Mouse (Mus musculus): ENCODE data around the gene Slc7a14. TPM values are rescaled to one million over a fixed set of nuclear protein-coding genes. Genes with fewer than 3 reads are reported as not detected.

Gene Slc7a14
- polyA plus RNA-seq, 1 experiment from 2014 or later = 0.09 TPM

DNA sequence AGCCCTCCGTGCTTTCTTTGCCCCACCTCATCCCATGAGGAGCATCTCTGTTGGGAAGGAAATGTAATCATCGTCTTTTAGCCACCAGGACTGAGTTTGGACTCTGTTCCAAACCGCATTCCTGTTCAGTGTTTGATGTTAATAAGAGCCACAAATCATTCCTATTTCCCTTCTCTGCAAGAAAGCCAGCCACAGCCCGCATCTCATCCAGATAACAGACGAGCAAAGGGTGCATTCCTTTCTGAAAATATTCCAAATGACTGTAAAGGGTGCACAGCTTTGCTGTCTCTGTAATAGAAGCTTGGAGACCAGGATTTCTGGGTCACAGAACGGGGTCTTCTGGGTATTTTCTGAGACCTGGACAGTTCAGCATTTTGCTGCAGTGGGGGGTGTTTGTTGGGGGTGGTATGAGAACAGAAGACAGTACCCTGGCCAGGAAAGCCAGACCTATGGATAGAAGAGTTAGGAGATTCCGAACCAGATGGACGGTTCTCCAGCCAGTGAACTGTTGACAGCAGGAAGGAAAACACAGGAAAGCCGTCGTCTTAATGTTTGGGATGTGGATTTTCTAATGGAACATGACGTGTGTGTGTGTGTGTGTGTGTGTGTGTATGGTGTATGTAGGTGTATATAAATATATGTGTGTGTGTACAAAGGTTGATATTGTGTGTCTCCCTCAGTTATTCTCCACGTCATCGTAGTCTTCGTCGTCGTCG, 110.9 kb downstream of the Slc7a14 start:
- Histone ChIP-seq H3K4me1 (0 out of 2 replicates have a peak, but pooled peaks cover 3% of the 10 kb centered on the region), H3K36me3 (no peaks in the 10 kb centered on the region), H3K27ac (no peak overlapping the region), H3K4me3 (no peak overlapping the region), H3K9ac (no peak overlapping the region), H3K4me2 (no peak overlapping the region), H3K9me3 (no peaks in the 10 kb centered on the region), H3K27me3 (no peaks in the 10 kb centered on the region)
- WGBS = 63% methylated on average over 17 of the region's 17 CpGs
- ATAC-seq (ENCODE audit: insufficient number of reproducible peaks, low FRiP score, low TSS enrichment, low read depth) = no peak

DNA sequence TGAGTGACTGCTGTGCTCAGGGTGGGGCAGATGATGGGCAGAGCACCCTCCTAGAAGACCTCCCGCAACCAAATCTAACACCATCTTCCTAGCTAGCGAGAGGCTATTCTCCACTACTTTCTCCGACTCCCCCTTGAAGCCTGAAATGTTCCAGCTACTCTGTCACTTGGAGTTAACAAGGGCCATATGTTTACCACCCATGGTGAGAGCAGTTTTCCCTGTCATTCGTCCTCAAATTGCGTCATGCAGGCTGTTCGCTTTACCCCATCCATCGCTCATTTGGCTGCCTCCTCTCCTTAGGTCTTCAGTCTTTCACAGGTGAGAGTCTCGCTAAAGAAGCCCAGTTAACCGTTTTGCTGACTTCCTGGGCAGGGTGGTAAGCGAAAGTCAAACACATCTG, 118.8 kb downstream of the Slc7a14 start:
- no peak for ATAC-seq (ENCODE audit: insufficient number of reproducible peaks, low FRiP score, low TSS enrichment, low read depth)
- 23% methylated on average over 10 of the region's 10 CpGs for WGBS

DNA sequence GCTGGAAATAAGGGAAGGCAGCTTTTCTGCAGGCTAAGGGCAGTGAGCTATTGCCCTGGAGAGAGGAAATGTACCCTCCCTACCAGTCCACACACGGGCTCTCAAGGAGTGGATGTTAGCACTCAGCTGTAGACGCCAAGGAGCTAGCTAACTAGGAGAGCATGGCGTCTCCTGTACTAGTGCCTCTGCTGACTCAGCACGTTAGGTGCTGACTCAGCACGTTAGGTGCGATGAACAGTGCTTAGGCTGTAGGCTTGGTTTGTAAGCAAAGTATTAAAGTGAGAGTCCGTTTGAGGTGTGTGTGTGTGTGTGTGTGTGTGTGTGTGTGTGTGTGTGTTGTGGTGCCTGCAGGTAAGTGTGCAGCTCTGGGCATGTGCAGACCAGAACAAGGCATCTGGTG, 119.8 kb downstream of the Slc7a14 start:
- Histone ChIP-seq H3K36me3 (no peaks in the 10 kb centered on the region), H3K9ac (no peak overlapping the region), H3K4me2 (no peak overlapping the region), H3K27ac (no peak overlapping the region), H3K4me1 (no peaks in the 10 kb centered on the region), H3K9me3 (no peaks in the 10 kb centered on the region), H3K27me3 (no peaks in the 10 kb centered on the region), H3K4me3 (no peak overlapping the region)
- 74% methylated on average over 7 of the region's 7 CpGs for WGBS
- no peak for ATAC-seq (ENCODE audit: insufficient number of reproducible peaks, low FRiP score, low TSS enrichment, low read depth)

More for the DNA sequence above, 118.8 kb downstream of the Slc7a14 start:
- no peak overlapping the region for H3K9ac ChIP-seq
- no peaks in the 10 kb centered on the region for H3K27me3 ChIP-seq
- no peaks in the 10 kb centered on the region for H3K36me3 ChIP-seq
- no peak overlapping the region for H3K4me3 ChIP-seq
- H3K4me2 ChIP-seq = peak overlapping the region; percentile 13; the same call in 1 of the 2 replicates
- no peaks in the 10 kb centered on the region for H3K9me3 ChIP-seq
- H3K4me1 ChIP-seq = no peaks in the 10 kb centered on the region
- no peak overlapping the region for H3K27ac ChIP-seq

DNA sequence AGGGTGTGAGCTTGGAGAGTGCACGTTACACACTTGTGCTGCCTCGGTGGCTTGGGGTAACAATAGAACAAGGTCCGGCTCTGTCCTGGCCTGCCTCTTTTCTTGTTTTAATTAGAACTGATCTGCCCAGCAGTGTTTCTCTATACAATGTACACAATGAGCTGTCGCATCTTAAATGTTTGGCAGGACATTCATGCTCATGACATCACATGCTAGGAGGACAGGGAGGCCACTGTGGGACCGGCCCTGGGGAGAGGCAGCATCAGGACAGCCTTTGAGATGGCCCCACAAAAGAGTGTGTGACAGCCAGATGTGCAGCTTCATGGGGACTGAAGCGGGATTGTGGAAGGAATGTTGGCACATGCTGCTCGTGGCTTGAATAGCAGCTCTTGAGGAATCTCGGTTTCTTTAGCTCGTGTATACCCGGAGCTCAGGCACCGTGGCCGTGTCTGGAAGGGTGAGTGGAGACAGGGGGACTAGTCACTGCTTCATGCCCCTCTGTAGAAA, 143.8 kb downstream of the Slc7a14 start:
- no peaks in the 10 kb centered on the region for H3K36me3 ChIP-seq
- no peak overlapping the region for H3K9ac ChIP-seq
- no peak overlapping the region for H3K4me2 ChIP-seq
- 0 out of 2 replicates have a peak, but pooled peaks cover 5% of the 10 kb centered on the region for H3K4me1 ChIP-seq
- H3K9me3 ChIP-seq = no peaks in the 10 kb centered on the region
- 56% methylated on average over 12 of the region's 12 CpGs for WGBS
- H3K27ac ChIP-seq = no peak overlapping the region
- H3K4me3 ChIP-seq = no peak overlapping the region
- no peak for ATAC-seq (ENCODE audit: insufficient number of reproducible peaks, low FRiP score, low TSS enrichment, low read depth)
- no peaks in the 10 kb centered on the region for H3K27me3 ChIP-seq

DNA sequence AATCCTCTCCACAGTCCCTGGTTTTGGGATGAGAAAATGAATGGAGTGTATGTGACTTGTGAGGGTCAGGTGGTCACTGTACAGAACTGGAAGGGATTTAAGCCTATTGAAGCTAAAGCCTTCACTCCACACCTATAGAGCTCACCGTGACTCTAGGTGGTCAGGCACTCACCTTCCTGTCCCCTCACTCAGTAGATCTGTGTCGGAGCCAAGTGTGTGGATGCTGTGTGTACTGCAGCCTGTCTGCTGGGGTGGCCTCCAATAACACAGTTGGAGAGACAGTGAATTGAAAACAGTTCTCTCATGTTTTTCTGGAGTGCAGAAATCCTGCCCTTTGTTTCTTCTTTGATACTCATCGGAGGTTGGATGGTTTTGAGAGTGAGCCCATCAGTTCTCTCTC, 144.4 kb downstream of the Slc7a14 start:
- ATAC-seq (ENCODE audit: insufficient number of reproducible peaks, low FRiP score, low TSS enrichment, low read depth) = no peak
- H3K27me3 ChIP-seq = no peaks in the 10 kb centered on the region
- H3K27ac ChIP-seq = no peak overlapping the region
- H3K4me3 ChIP-seq = no peak overlapping the region
- H3K36me3 ChIP-seq = no peaks in the 10 kb centered on the region
- 62% methylated on average over 3 of the region's 3 CpGs for WGBS
- no peaks in the 10 kb centered on the region for H3K9me3 ChIP-seq
- H3K4me1 ChIP-seq = 0 out of 2 replicates have a peak, but pooled peaks cover 5% of the 10 kb centered on the region
- no peak overlapping the region for H3K4me2 ChIP-seq
- H3K9ac ChIP-seq = no peak overlapping the region

DNA sequence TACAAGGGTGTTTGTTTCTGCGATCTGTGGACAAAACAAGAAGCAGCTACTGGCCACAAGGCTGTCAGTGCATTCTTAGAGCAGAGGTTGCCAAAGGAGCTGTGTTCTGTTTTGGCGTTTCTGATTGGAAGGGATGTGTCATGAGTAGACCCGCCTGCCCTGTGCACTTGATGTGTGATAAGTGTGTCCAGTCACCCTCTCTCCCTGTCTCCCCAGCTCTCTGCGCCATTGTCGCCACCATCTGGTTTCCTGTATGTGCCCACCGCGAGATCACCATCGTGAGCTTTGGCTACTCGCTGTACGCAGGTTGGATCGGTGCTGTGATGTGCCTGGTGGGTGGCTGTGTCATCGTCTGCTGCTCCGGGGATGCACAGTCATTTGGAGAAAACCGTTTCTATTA, 147.3 kb downstream of the Slc7a14 start:
- WGBS = 92% methylated on average over 14 of the region's 14 CpGs
- H3K9me3 ChIP-seq = no peaks in the 10 kb centered on the region
- no peaks in the 10 kb centered on the region for H3K27me3 ChIP-seq
- no peaks in the 10 kb centered on the region for H3K36me3 ChIP-seq
- no peak overlapping the region for H3K4me3 ChIP-seq
- H3K27ac ChIP-seq = no peak overlapping the region
- no peak for ATAC-seq (ENCODE audit: insufficient number of reproducible peaks, low FRiP score, low TSS enrichment, low read depth)
- H3K4me2 ChIP-seq = no peak overlapping the region
- 0 out of 2 replicates have a peak, but pooled peaks cover 9% of the 10 kb centered on the region for H3K4me1 ChIP-seq
- no peak overlapping the region for H3K9ac ChIP-seq

DNA sequence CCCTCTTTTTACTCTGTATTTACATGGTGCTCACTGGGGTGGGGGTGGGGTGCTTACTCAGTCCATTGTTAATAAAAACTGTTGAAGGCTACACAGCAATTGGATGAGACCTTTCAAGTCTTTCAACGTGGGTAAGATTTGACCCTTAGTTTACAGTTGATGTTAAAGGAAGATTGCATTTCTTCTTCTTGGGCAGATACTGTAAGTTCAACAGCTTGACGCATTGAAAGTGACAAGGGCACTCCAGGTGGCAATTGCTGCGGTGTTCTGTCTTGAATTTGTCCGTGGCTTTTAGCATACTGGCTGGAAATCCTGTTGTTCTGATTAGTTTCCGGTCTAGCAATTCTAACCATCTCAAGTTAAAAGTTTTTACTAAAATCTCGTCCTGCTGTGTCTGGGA, 148.8 kb downstream of the Slc7a14 start:
- 0 out of 2 replicates have a peak, but pooled peaks cover 8% of the 10 kb centered on the region for H3K4me1 ChIP-seq
- no peak overlapping the region for H3K4me2 ChIP-seq
- no peaks in the 10 kb centered on the region for H3K9me3 ChIP-seq
- no peaks in the 10 kb centered on the region for H3K27me3 ChIP-seq
- H3K36me3 ChIP-seq = no peaks in the 10 kb centered on the region
- WGBS = 52% methylated on average over 6 of the region's 6 CpGs
- no peak overlapping the region for H3K9ac ChIP-seq
- H3K4me3 ChIP-seq = no peak overlapping the region
- no peak for ATAC-seq (ENCODE audit: insufficient number of reproducible peaks, low FRiP score, low TSS enrichment, low read depth)
- no peak overlapping the region for H3K27ac ChIP-seq

DNA sequence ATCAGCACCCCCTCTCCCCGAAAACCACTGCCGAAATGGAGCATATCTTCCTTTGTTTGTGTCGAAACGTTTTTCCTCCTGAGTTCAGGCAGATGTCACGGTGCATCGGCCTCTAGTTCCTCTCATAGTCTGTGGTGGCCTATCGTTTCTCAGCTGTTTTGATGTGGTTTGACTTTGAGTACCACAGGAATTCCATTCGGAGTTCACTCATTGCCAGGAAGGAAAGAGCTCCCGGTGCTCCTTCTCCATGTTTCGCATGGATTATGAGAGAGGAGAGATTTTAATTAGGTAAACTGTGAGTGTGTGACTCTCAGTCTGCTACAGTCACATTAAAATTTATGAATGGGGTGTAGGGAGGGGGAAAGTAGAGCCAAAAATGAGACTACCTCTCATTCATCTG, 150.1 kb downstream of the Slc7a14 start:
- Histone ChIP-seq H3K9ac (no peak overlapping the region), H3K36me3 (no peaks in the 10 kb centered on the region), H3K27me3 (no peaks in the 10 kb centered on the region), H3K4me3 (no peak overlapping the region), H3K9me3 (no peaks in the 10 kb centered on the region), H3K27ac (no peak overlapping the region), H3K4me1 (peaks cover 12% of the 10 kb centered on the region; the same call in 1 of the 2 replicates), H3K4me2 (no peak overlapping the region)
- 51% methylated on average over 10 of the region's 10 CpGs for WGBS
- ATAC-seq (ENCODE audit: insufficient number of reproducible peaks, low FRiP score, low TSS enrichment, low read depth) = no peak

DNA sequence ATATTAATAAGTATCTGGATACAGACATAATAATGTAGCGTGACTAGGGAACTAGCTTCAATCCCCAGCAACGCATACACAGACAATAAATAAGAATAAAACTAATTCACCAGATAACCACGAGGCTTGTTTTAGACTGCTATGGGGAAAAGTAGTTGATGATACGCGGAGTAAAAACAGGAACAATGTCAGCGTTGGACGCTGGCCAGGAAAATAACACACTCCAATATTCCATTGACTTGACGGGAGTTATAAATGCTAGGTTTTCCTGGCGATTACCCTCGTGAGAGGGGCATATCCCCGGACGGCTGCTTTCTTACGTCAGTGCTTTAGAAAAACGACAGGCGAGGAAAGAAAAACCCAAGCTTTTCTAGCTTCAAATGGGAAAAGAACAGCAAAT, 152.4 kb downstream of the Slc7a14 start:
- 51% methylated on average over 15 of the region's 15 CpGs for WGBS
- ATAC-seq (ENCODE audit: insufficient number of reproducible peaks, low FRiP score, low TSS enrichment, low read depth) = no peak
- H3K4me3 ChIP-seq = no peak overlapping the region
- H3K36me3 ChIP-seq = no peaks in the 10 kb centered on the region
- no peak overlapping the region for H3K4me2 ChIP-seq
- H3K27ac ChIP-seq = no peak overlapping the region
- no peaks in the 10 kb centered on the region for H3K27me3 ChIP-seq
- H3K4me1 ChIP-seq = peaks cover 10% of the 10 kb centered on the region; the same call in 1 of the 2 replicates
- no peaks in the 10 kb centered on the region for H3K9me3 ChIP-seq
- no peak overlapping the region for H3K9ac ChIP-seq

DNA sequence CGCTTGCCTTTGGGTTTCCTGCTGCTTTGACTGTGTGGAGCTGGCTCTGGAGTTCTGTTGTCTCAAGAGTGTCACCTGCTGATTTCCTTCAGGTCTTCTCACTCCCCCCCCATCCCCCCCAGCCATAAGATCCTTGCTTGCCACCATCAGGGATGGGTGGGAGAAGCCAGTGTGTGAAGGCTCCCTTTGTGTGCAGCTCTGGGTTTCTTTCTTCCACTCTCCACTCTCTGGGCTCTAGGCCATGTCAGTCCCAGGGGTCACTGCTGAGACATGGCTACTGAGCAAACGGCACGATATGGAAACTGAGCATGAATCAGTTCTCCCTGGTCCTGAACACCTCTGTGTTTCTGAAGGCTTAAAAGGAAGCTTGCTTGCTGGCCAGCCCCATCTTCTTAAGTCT, 154.1 kb downstream of the Slc7a14 start:
- 35% methylated on average over 3 of the region's 3 CpGs for WGBS
- Histone ChIP-seq H3K27me3 (no peaks in the 10 kb centered on the region), H3K4me2 (no peak overlapping the region)

More for the DNA sequence above, 154.1 kb downstream of the Slc7a14 start:
- H3K4me1 ChIP-seq = peaks cover 17% of the 10 kb centered on the region
- H3K9ac ChIP-seq = no peak overlapping the region
- H3K36me3 ChIP-seq = no peaks in the 10 kb centered on the region
- no peak for ATAC-seq (ENCODE audit: insufficient number of reproducible peaks, low FRiP score, low TSS enrichment, low read depth)
- no peak overlapping the region for H3K27ac ChIP-seq
- H3K9me3 ChIP-seq = no peaks in the 10 kb centered on the region
- H3K4me3 ChIP-seq = no peak overlapping the region
